7 mouse cellular contexts compared by ENCODE assay signal in the genomic region with DNA sequence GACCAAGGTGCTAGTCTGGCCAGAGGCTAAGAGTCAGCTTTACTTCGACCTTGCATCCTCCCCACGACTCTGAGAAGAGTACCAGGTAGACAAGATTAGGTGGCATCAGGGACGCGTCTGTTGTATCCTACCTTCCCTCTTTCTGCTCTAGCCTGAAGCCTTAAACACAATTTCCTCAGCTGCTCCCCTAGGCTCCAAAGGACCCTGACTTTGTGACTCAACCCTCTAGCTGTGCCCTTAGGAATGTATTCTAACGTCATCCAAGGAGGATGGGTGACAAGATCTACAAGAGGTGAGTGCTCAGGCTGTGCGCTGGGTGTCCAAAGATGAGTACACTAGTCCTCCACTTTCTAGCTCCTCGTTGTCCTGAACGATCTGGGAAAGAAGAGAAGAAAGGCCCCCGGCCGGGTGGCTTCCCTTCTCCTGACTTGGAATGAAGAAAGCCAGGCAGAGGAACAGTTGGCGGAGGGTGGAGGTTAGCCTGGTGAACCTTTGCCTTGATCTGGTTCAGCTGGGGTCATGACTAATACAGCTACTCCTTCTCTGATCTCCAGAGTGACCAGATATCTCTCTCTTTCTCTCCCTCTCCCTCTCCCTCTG. TPM values are rescaled to one million over a fixed set of nuclear protein-coding genes. Genes with fewer than 3 reads are reported as not detected.
DNase-seq lines count a peak whose midpoint lies in the region; ATAC-seq and TF ChIP-seq lines count a peak whose summit lies in the region.

No protein-coding gene starts in this region.

- no peaks in the 10 kb centered on the region for H3K27me3 ChIP-seq in lung, postnatal 0 days (replicated peaks; ENCODE audit: insufficient read depth, low read length)
- H3K27me3 ChIP-seq in embryonic facial prominence, embryonic 15.5 days = no peaks in the 10 kb centered on the region
- no peaks in the 10 kb centered on the region for H3K27me3 ChIP-seq in intestine, embryonic 16.5 days (replicated peaks; ENCODE audit: control insufficient read depth, insufficient read depth, low read length)
- H3K27me3 ChIP-seq in neural tube, embryonic 15.5 days (replicated peaks) = peaks cover 11% of the 10 kb centered on the region

- H3K9ac ChIP-seq in lung, postnatal 0 days (replicated peaks; ENCODE audit: low read depth) = 0 out of 2 replicates have a peak overlapping the region, but pooled peaks have one; percentile 48
- no peak overlapping the region for H3K9ac ChIP-seq in embryonic facial prominence, embryonic 15.5 days
- H3K9ac ChIP-seq in intestine, embryonic 16.5 days (ENCODE audit: low read depth, low read length) = peak overlapping the region; percentile 75; the same call in 1 of the 2 replicates
- H3K9ac ChIP-seq in neural tube, embryonic 15.5 days (replicated peaks) = no peak overlapping the region

- no peak overlapping the region for H3K27ac ChIP-seq in lung, postnatal 0 days (ENCODE audit: low read length)
- H3K27ac ChIP-seq in embryonic facial prominence, embryonic 15.5 days (replicated peaks) = peak overlapping the region; percentile 71
- peak overlapping the region; percentile 50; the same call in 1 of the 2 replicates for H3K27ac ChIP-seq in intestine, embryonic 16.5 days (ENCODE audit: low read length)
- H3K27ac ChIP-seq in neural tube, embryonic 15.5 days (replicated peaks) = no peak overlapping the region

- no peaks in the 10 kb centered on the region for H3K9me3 ChIP-seq in lung, postnatal 0 days (ENCODE audit: low read length)
- H3K9me3 ChIP-seq in embryonic facial prominence, embryonic 15.5 days (replicated peaks) = no peaks in the 10 kb centered on the region
- no peaks in the 10 kb centered on the region for H3K9me3 ChIP-seq in intestine, embryonic 16.5 days (ENCODE audit: control insufficient read depth, low read length)
- H3K9me3 ChIP-seq in neural tube, embryonic 15.5 days (replicated peaks) = no peaks in the 10 kb centered on the region

- H3K4me2 ChIP-seq in lung, postnatal 0 days (replicated peaks; ENCODE audit: low read depth, low read length) = peak overlapping the region; percentile 75
- peak overlapping the region; percentile 70 for H3K4me2 ChIP-seq in embryonic facial prominence, embryonic 15.5 days (replicated peaks)
- peak overlapping the region; percentile 79 for H3K4me2 ChIP-seq in intestine, embryonic 16.5 days (ENCODE audit: low read depth, low read length)
- H3K4me2 ChIP-seq in neural tube, embryonic 15.5 days = peak overlapping the region; percentile 78

- TF ChIP-seq EP300 in lung, postnatal 0 days (IDR thresholded peaks at IDR 0.05) = no peak

- no peak overlapping the region for H3K4me3 ChIP-seq in lung, postnatal 0 days (ENCODE audit: low read depth, low read length)
- H3K4me3 ChIP-seq in embryonic facial prominence, embryonic 15.5 days (replicated peaks) = peak overlapping the region; percentile 60
- H3K4me3 ChIP-seq in intestine, embryonic 16.5 days (ENCODE audit: low read length) = peak overlapping the region; percentile 57
- no peak overlapping the region for H3K4me3 ChIP-seq in neural tube, embryonic 15.5 days (replicated peaks)

- peaks cover 3% of the 10 kb centered on the region; the same call in 1 of the 2 replicates for H3K4me1 ChIP-seq in lung, postnatal 0 days (ENCODE audit: insufficient read depth, low read depth, low read length)
- H3K4me1 ChIP-seq in embryonic facial prominence, embryonic 15.5 days = peaks cover 16% of the 10 kb centered on the region
- peaks cover 7% of the 10 kb centered on the region for H3K4me1 ChIP-seq in intestine, embryonic 16.5 days (ENCODE audit: control insufficient read depth, insufficient read depth, low read length)
- peaks cover 12% of the 10 kb centered on the region for H3K4me1 ChIP-seq in neural tube, embryonic 15.5 days

- no peak for TF ChIP-seq CTCF in lung, postnatal 0 days (IDR thresholded peaks at IDR 0.05)

- DNase-seq in lung, postnatal 0 days (ENCODE audit: low spot score) = no peak
- DNase-seq in lung, postnatal 10 days = no peak
- DNase-seq in left cerebral cortex, postnatal 4 days = no peak
- DNase-seq in cerebellum, adult 8-10 months = no peak

- intact Hi-C loops in left cerebral cortex, postnatal 4 days (cut with DNase I) = no loop called here

- no peaks in the 10 kb centered on the region for H3K36me3 ChIP-seq in lung, postnatal 0 days (ENCODE audit: insufficient read depth, low read length)
- no peaks in the 10 kb centered on the region for H3K36me3 ChIP-seq in embryonic facial prominence, embryonic 15.5 days
- H3K36me3 ChIP-seq in intestine, embryonic 16.5 days (ENCODE audit: control insufficient read depth, insufficient read depth, low read length) = no peaks in the 10 kb centered on the region
- H3K36me3 ChIP-seq in neural tube, embryonic 15.5 days = no peaks in the 10 kb centered on the region

- 64% methylated on average over 11 of the region's 11 CpGs for WGBS in lung, postnatal 0 days
- 64% methylated on average over 11 of the region's 11 CpGs for WGBS in embryonic facial prominence, embryonic 15.5 days
- WGBS in intestine, embryonic 16.5 days = 70% methylated on average over 11 of the region's 11 CpGs
- WGBS in neural tube, embryonic 15.5 days = 71% methylated on average over 11 of the region's 11 CpGs

- ATAC-seq in lung, postnatal 0 days = no peak
- ATAC-seq in embryonic facial prominence, embryonic 15.5 days (ENCODE audit: insufficient number of reproducible peaks, low FRiP score, low TSS enrichment, low read depth) = no peak
- ATAC-seq in intestine, embryonic 16.5 days = no peak
- no peak for ATAC-seq in neural tube, embryonic 15.5 days (ENCODE audit: low FRiP score)

RNA-seq across cellular contexts. Expression of a gene that starts 0.8 kb away (rescaled TPM):
- 3.2 and 3.4 TPM in 2 replicates for polyA plus RNA-seq in lung, postnatal 0 days (2015; fragmentation: Nextera tagmentation; extraction: Ambion mirVana)
- 5.9 and 6.1 TPM in 2 replicates for polyA plus RNA-seq in embryonic facial prominence, embryonic 15.5 days (2015; fragmentation: Nextera tagmentation; extraction: Ambion mirVana)
- 3.0 and 3.3 TPM in 2 replicates for polyA plus RNA-seq in intestine, embryonic 16.5 days (2015; fragmentation: Nextera tagmentation; extraction: Ambion mirVana)
- polyA plus RNA-seq in neural tube, embryonic 15.5 days (2015; fragmentation: Nextera tagmentation; extraction: Ambion mirVana) = 1.1 and 3.2 TPM in 2 replicates
- total RNA-seq in left cerebral cortex, postnatal 4 days (2021) = 10 to 100 TPM in 1 of 2 experiments, 1 to 10 TPM in 1; 9.1 to 10.3 TPM

RNA-seq across cellular contexts. Expression of a gene that starts 27.1 kb away (rescaled TPM):
- polyA plus RNA-seq in lung, postnatal 0 days (2015; fragmentation: Nextera tagmentation; extraction: Ambion mirVana) = 72.9 and 75.0 TPM in 2 replicates
- 209 and 216 TPM in 2 replicates for polyA plus RNA-seq in embryonic facial prominence, embryonic 15.5 days (2015; fragmentation: Nextera tagmentation; extraction: Ambion mirVana)
- polyA plus RNA-seq in intestine, embryonic 16.5 days (2015; fragmentation: Nextera tagmentation; extraction: Ambion mirVana) = 254 and 256 TPM in 2 replicates
- 148 and 163 TPM in 2 replicates for polyA plus RNA-seq in neural tube, embryonic 15.5 days (2015; fragmentation: Nextera tagmentation; extraction: Ambion mirVana)
- 100 to 1,000 TPM; 112 to 115 TPM for total RNA-seq in left cerebral cortex, postnatal 4 days (2021)

RNA-seq across cellular contexts. Expression of a gene that starts 37.6 kb away (rescaled TPM):
- polyA plus RNA-seq in lung, postnatal 0 days (2015; fragmentation: Nextera tagmentation; extraction: Ambion mirVana) = 23.9 and 29.0 TPM in 2 replicates
- 7.5 and 12.0 TPM in 2 replicates for polyA plus RNA-seq in embryonic facial prominence, embryonic 15.5 days (2015; fragmentation: Nextera tagmentation; extraction: Ambion mirVana)
- polyA plus RNA-seq in intestine, embryonic 16.5 days (2015; fragmentation: Nextera tagmentation; extraction: Ambion mirVana) = 1.2 and 1.6 TPM in 2 replicates
- 1.2 and 1.8 TPM in 2 replicates for polyA plus RNA-seq in neural tube, embryonic 15.5 days (2015; fragmentation: Nextera tagmentation; extraction: Ambion mirVana)
- under 1 TPM in 1 of 2 experiments, not detected in 1; 0.22 TPM for total RNA-seq in left cerebral cortex, postnatal 4 days (2021)

RNA-seq across cellular contexts. Expression of a gene that starts 51.1 kb away (rescaled TPM):
- 113 and 118 TPM in 2 replicates for polyA plus RNA-seq in lung, postnatal 0 days (2015; fragmentation: Nextera tagmentation; extraction: Ambion mirVana)
- polyA plus RNA-seq in embryonic facial prominence, embryonic 15.5 days (2015; fragmentation: Nextera tagmentation; extraction: Ambion mirVana) = 138 and 141 TPM in 2 replicates
- 141 and 151 TPM in 2 replicates for polyA plus RNA-seq in intestine, embryonic 16.5 days (2015; fragmentation: Nextera tagmentation; extraction: Ambion mirVana)
- 146 and 154 TPM in 2 replicates for polyA plus RNA-seq in neural tube, embryonic 15.5 days (2015; fragmentation: Nextera tagmentation; extraction: Ambion mirVana)
- total RNA-seq in left cerebral cortex, postnatal 4 days (2021) = 10 to 100 TPM; 52.5 to 52.6 TPM

RNA-seq across cellular contexts. Expression of a gene that starts 51.3 kb away (rescaled TPM):
- 0.87 and 1.0 TPM in 2 replicates for polyA plus RNA-seq in lung, postnatal 0 days (2015; fragmentation: Nextera tagmentation; extraction: Ambion mirVana)
- polyA plus RNA-seq in embryonic facial prominence, embryonic 15.5 days (2015; fragmentation: Nextera tagmentation; extraction: Ambion mirVana) = 12.9 and 15.8 TPM in 2 replicates
- 14.4 and 16.0 TPM in 2 replicates for polyA plus RNA-seq in intestine, embryonic 16.5 days (2015; fragmentation: Nextera tagmentation; extraction: Ambion mirVana)
- polyA plus RNA-seq in neural tube, embryonic 15.5 days (2015; fragmentation: Nextera tagmentation; extraction: Ambion mirVana) = 2.3 and 5.3 TPM in 2 replicates
- 1 to 10 TPM; 1.3 to 1.6 TPM for total RNA-seq in left cerebral cortex, postnatal 4 days (2021)

Comparison
In these comparisons a context has a peak if more than half of its experiments do, and no peak if none do; other contexts are left out.
1. H3K27ac ChIP-seq: peak in embryonic facial prominence, embryonic 15.5 days (single experiment) and intestine, embryonic 16.5 days (single experiment); none in lung, postnatal 0 days (single experiment) and neural tube, embryonic 15.5 days (single experiment).
2. H3K4me3 ChIP-seq: peak in embryonic facial prominence, embryonic 15.5 days (single experiment) and intestine, embryonic 16.5 days (single experiment); none in lung, postnatal 0 days (single experiment) and neural tube, embryonic 15.5 days (single experiment).
3. H3K9ac ChIP-seq: peak in lung, postnatal 0 days (single experiment) and intestine, embryonic 16.5 days (single experiment); none in embryonic facial prominence, embryonic 15.5 days (single experiment) and neural tube, embryonic 15.5 days (single experiment).
4. Peak in every context shown above with its lines, with median percentiles within 50 percentile points of each other: H3K4me2 ChIP-seq.